Mouse (Mus musculus) lung, adult 2 months (tissue): ENCODE measurements at regions not wholly inside any gene's neighbourhood (a gene's known extent, or its start where the extent isn't known, plus 50 kb on each side); places are given as distances from the start of the nearest gene placed in this dataset.

ENCODE experiments used
- CTCF ChIP-seq: fragments of 200-500 bp; IDR thresholded peaks from 2 replicates; pipeline ENCODE4 v1.5.1; 2011; ENCODE audit warnings: mild to moderate bottlenecking, low read length, control low read depth; ENCODE audit not compliant: insufficient read depth
- POLR2A ChIP-seq: fragments of 200-500 bp; IDR thresholded peaks from 2 replicates; pipeline ENCODE4 v1.6.1; 2011; ENCODE audit warnings: low read depth, mild to moderate bottlenecking, control low read depth, low read length, borderline replicate concordance; ENCODE audit errors: extremely low read depth

DNA sequence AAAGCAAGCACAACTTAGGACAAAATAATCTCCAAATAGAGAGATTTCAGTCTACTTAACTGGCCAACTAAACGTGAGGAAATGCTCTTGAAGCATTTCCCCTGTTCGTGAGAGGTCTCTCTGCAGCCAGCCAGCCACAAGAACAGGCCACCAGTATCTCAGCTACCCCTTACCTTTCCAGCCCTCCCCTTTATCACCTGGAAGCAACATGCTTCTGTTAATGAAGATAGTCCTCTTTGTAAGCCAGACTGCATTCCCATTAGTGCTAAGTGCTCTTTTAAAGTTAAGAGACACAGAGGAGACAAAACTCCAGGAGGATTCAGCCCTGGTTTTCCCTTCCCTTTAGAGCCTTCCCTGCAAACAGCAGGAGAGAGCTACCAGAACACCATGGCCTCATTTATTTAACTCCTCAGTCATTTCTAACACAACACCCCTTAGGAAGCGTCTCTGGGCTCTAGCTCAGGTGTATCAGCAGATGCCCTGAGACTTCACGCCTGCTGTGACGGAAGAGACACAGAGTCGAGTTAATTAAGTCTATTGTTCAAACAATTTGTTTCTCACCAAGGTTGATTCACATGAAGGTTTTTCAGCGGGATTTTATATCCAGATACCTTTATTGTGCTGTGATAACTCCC lies 157.8 kb upstream of the Nabp1 start:
- TF ChIP-seq POLR2A (no peak), CTCF (no peak)
